Mouse (Mus musculus) stomach, embryonic 15.5 days (tissue): Measurements from ENCODE around the gene Rpl10l. TPM values are rescaled to one million over a fixed set of nuclear protein-coding genes. Genes with fewer than 3 reads are reported as not detected.

ENCODE experiments used
- ATAC-seq: fragments of 200-750 bp; cut with Nextera tagmentation; 2 replicates; pipeline ENCODE4 v1.8.0; 2017; ENCODE audit warnings: low read depth, moderate number of reproducible peaks, moderate TSS enrichment; ENCODE audit not compliant: insufficient read depth, low FRiP score
- H3K27ac ChIP-seq: fragments of 300-500 bp; sonication (generic); 2 replicates; pipeline ENCODE4 v1.5.1; 2015; ENCODE audit warnings: mild to moderate bottlenecking, inconsistent platforms
- H3K27me3 ChIP-seq: fragments of 300-500 bp; sonication (generic); replicated peaks from 2 replicates; pipeline ENCODE4 v1.6.1; 2015; ENCODE audit warnings: inconsistent platforms
- H3K36me3 ChIP-seq: fragments of 300-500 bp; sonication (generic); 2 replicates; pipeline ENCODE4 v1.6.1; 2015; ENCODE audit warnings: inconsistent platforms
- H3K4me1 ChIP-seq: fragments of 300-500 bp; sonication (generic); 2 replicates; pipeline ENCODE4 v1.6.1; 2015; ENCODE audit warnings: inconsistent platforms
- H3K4me2 ChIP-seq: fragments of 300-500 bp; sonication (generic); 2 replicates; pipeline ENCODE4 v1.6.1; 2015; ENCODE audit warnings: mild to moderate bottlenecking, inconsistent platforms
- H3K4me3 ChIP-seq: fragments of 300-500 bp; sonication (generic); replicated peaks from 2 replicates; pipeline ENCODE4 v1.5.1; 2015; ENCODE audit warnings: inconsistent platforms
- H3K9ac ChIP-seq: fragments of 300-500 bp; sonication (generic); 2 replicates; pipeline ENCODE4 v1.6.1; 2015; ENCODE audit warnings: inconsistent platforms
- H3K9me3 ChIP-seq: fragments of 300-500 bp; sonication (generic); 2 replicates; pipeline ENCODE4 v1.6.1; 2016; ENCODE audit warnings: inconsistent platforms
- WGBS: fragments of 180-500 bp; shearing (Covaris S2); methylation state at CpG from one replicate; pipeline ENCODE4 v1.1.7; 2015; 5-methylcytosine and 5-hydroxymethylcytosine counted together
- polyA plus RNA-seq: library from polyadenylated mRNA; unstranded; fragments of >200 nt; fragmentation: Nextera tagmentation; extraction: Ambion mirVana; gene quantifications from 2 replicates; pipeline ENCODE4 v1.2.1, GENCODE M21; 2015

The Rpl10l gene
- polyA plus RNA-seq: not detected in 2 replicates

GRCm38 (mm10) chr12:66283991-66284622 lies at the start of gene Rpl10l:
Rpl10l (minus strand) TSS chr12:66284401.
- Histone ChIP-seq H3K27me3 (no peaks in the 10 kb centered on the region), H3K4me2 (no peak within 1 kb of the TSS), H3K4me3 (no peak within 1 kb of the TSS), H3K4me1 (no peaks in the 10 kb centered on the region), H3K9me3 (no peaks in the 10 kb centered on the region), H3K9ac (no peak within 1 kb of the TSS), H3K27ac (no peak within 1 kb of the TSS), H3K36me3 (no peaks in the 10 kb centered on the region)
- 97% methylated on average over 44 of the region's 44 CpGs for WGBS
- ATAC-seq: no peak

- Histone ChIP-seq H3K4me2 (no peak overlapping the region), H3K4me3 (no peak overlapping the region), H3K27me3 (no peaks in the 10 kb centered on the region), H3K27ac (no peak overlapping the region), H3K9ac (no peak overlapping the region), H3K9me3 (no peaks in the 10 kb centered on the region), H3K4me1 (no peaks in the 10 kb centered on the region), H3K36me3 (no peaks in the 10 kb centered on the region)
- 77% methylated on average over 3 of the region's 3 CpGs for WGBS
- no peak for ATAC-seq
These were observed 8.3 kb downstream of the Rpl10l start for GRCm38 (mm10) chr12:66275890-66276289.

GRCm38 (mm10) chr12:66245461-66246099 lies 38.6 kb downstream of the Rpl10l start:
- Histone ChIP-seq H3K27ac (no peak overlapping the region), H3K36me3 (no peaks in the 10 kb centered on the region), H3K27me3 (no peaks in the 10 kb centered on the region), H3K9me3 (no peaks in the 10 kb centered on the region), H3K9ac (no peak overlapping the region), H3K4me2 (no peak overlapping the region), H3K4me1 (no peaks in the 10 kb centered on the region), H3K4me3 (no peak overlapping the region)
- 67% methylated on average over 6 of the region's 6 CpGs for WGBS
- ATAC-seq: no peak

GRCm38 (mm10) chr12:66234158-66234557 lies 50.0 kb downstream of the Rpl10l start:
- Histone ChIP-seq H3K27me3 (no peaks in the 10 kb centered on the region), H3K27ac (no peak overlapping the region), H3K4me1 (no peaks in the 10 kb centered on the region), H3K4me3 (no peak overlapping the region), H3K36me3 (no peaks in the 10 kb centered on the region), H3K4me2 (no peak overlapping the region), H3K9me3 (no peaks in the 10 kb centered on the region), H3K9ac (no peak overlapping the region)
- ATAC-seq: no peak
- WGBS: 56% methylated on average over 3 of the region's 3 CpGs
